Comparison of ENCODE assay signal across 12 mouse cellular contexts in the genomic region with DNA sequence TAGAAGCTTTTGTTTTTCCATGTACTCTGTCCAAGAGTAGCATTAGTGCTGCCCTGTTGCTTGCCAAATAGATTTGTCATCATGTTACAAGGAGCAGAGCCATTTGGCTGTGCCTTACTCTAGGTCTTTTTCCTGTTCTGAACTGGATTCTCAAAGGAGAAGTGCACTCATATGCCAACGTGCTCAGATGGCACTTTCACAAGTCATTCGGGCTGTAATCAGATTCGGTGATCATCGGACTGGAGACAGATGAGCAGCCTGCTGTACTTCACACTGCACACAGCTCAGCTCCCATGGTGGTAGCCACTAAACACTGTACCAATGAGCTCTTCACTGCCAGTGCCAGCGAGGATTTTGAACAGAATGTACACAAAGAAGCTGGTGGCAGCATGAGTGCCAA.
DNase-seq lines count a peak whose midpoint lies in the region; ATAC-seq lines count a peak whose summit lies in the region.
"Had no signal": no experiment of that assay in that cellular context is flagged by ENCODE, and none has a peak within 500 bp of the region (broad histone marks: within the 10 kb centered on the region; RNA-seq: fewer than 3 reads in every experiment).

No protein-coding gene starts in this region.

- ATAC-seq in hindbrain, embryonic 14.5 days (ENCODE audit: low FRiP score) = peak; percentile 92
- no peak for ATAC-seq in hindbrain, embryonic 12.5 days (ENCODE audit: low FRiP score)
- no peak for ATAC-seq in erythroid progenitor cell, adult 5-6 weeks (replicated peaks; ENCODE audit: low FRiP score, poor library complexity, severe bottlenecking)

- no peaks in the 10 kb centered on the region for H3K36me3 ChIP-seq in hindbrain, embryonic 14.5 days (replicated peaks; ENCODE audit: control insufficient read depth, insufficient read depth)
- no peaks in the 10 kb centered on the region for H3K36me3 ChIP-seq in hindbrain, embryonic 12.5 days
- H3K36me3 ChIP-seq: liver, embryonic 15.5 days; neural tube, embryonic 13.5 days had no signal

- WGBS in hindbrain, embryonic 14.5 days = 65% methylated on average over 5 of the region's 5 CpGs
- WGBS in hindbrain, embryonic 12.5 days = 78% methylated on average over 5 of the region's 5 CpGs

- H3K9ac ChIP-seq in hindbrain, embryonic 14.5 days = no peak overlapping the region
- no peak overlapping the region for H3K9ac ChIP-seq in hindbrain, embryonic 12.5 days
- H3K9ac ChIP-seq: liver, embryonic 15.5 days; neural tube, embryonic 13.5 days had no signal

- H3K4me3 ChIP-seq in hindbrain, embryonic 14.5 days (replicated peaks; ENCODE audit: low read length) = no peak overlapping the region
- no peak overlapping the region for H3K4me3 ChIP-seq in hindbrain, embryonic 12.5 days
- H3K4me3 ChIP-seq: liver, embryonic 15.5 days; neural tube, embryonic 13.5 days had no signal

- peak; percentile 5 for DNase-seq in adrenal gland, postnatal 10 days
- no peak for DNase-seq in adrenal gland, postnatal 25 days
- peak; percentile 55 for DNase-seq in hindbrain, embryonic 14.5 days (ENCODE audit: low spot score)
- DNase-seq in adipocyte (ENCODE audit: low spot score) (peak; percentile 23), MN1 (ENCODE audit: low spot score) (no peak)
- DNase-seq in gastrocnemius, postnatal 14 days = peak; percentile 4
- DNase-seq: thymus, adult 2 months had no signal

- no peak overlapping the region for H3K4me2 ChIP-seq in hindbrain, embryonic 14.5 days (replicated peaks)
- H3K4me2 ChIP-seq in hindbrain, embryonic 12.5 days (replicated peaks) = no peak overlapping the region
- H3K4me2 ChIP-seq: liver, embryonic 15.5 days; neural tube, embryonic 13.5 days had no signal

- intact Hi-C loops in gastrocnemius, postnatal 14 days (cut with DNase I; ENCODE audit: low total_unique reads) = no loop called here

- H3K9me3 ChIP-seq in hindbrain, embryonic 14.5 days (ENCODE audit: control insufficient read depth, low read length) = no peaks in the 10 kb centered on the region
- H3K9me3 ChIP-seq in hindbrain, embryonic 12.5 days (replicated peaks) = no peaks in the 10 kb centered on the region
- H3K9me3 ChIP-seq: liver, embryonic 15.5 days; neural tube, embryonic 13.5 days had no signal

- H3K27ac ChIP-seq in hindbrain, embryonic 14.5 days = no peak overlapping the region
- no peak overlapping the region for H3K27ac ChIP-seq in hindbrain, embryonic 12.5 days
- H3K27ac ChIP-seq: liver, embryonic 15.5 days; macrophage; neural tube, embryonic 13.5 days had no signal

- H3K4me1 ChIP-seq in hindbrain, embryonic 14.5 days (replicated peaks; ENCODE audit: control insufficient read depth, insufficient read depth, low read length) = no peaks in the 10 kb centered on the region
- H3K4me1 ChIP-seq in hindbrain, embryonic 12.5 days = no peaks in the 10 kb centered on the region
- H3K4me1 ChIP-seq: liver, embryonic 15.5 days; neural tube, embryonic 13.5 days had no signal

- no peaks in the 10 kb centered on the region for H3K27me3 ChIP-seq in hindbrain, embryonic 14.5 days (ENCODE audit: control insufficient read depth, insufficient read depth, low read length)
- H3K27me3 ChIP-seq in hindbrain, embryonic 12.5 days = no peaks in the 10 kb centered on the region
- H3K27me3 ChIP-seq: liver, embryonic 15.5 days; neural tube, embryonic 13.5 days had no signal

Comparison
In these comparisons a context has a peak if more than half of its experiments do, and no peak if none do; other contexts are left out.
1. DNase-seq: peak in adrenal gland, postnatal 10 days (single experiment), hindbrain, embryonic 14.5 days (single experiment), adipocyte (single experiment) and gastrocnemius, postnatal 14 days (single experiment); none in adrenal gland, postnatal 25 days (single experiment) and MN1 (single experiment).